Mouse (Mus musculus) C2C12 (cell line): ENCODE results near the gene Rpusd2. TPM values are rescaled to one million over a fixed set of nuclear protein-coding genes. Genes with fewer than 3 reads are reported as not detected.

Source experiments
- H3K27me3 ChIP-seq: one replicate; pipeline ENCODE4 v1.6.1; 2011; ENCODE audit not compliant: control insufficient read depth, insufficient read depth, insufficient read length
- H3K36me3 ChIP-seq: one replicate; pipeline ENCODE4 v1.6.1; 2011; ENCODE audit not compliant: control insufficient read depth, insufficient read depth
- H3K4me3 ChIP-seq: one replicate; pipeline ENCODE4 v1.5.1; 2011; ENCODE audit warnings: mild to moderate bottlenecking, control low read depth; ENCODE audit not compliant: poor library complexity, insufficient read depth, severe bottlenecking
- H3K79me2 ChIP-seq: one replicate; pipeline ENCODE4 v1.6.1; 2011; ENCODE audit not compliant: control insufficient read depth, insufficient read depth
- H3K79me3 ChIP-seq: one replicate; pipeline ENCODE4 v1.6.1; 2011; ENCODE audit warnings: low read depth, control low read depth
- H3ac ChIP-seq: one replicate; pipeline ENCODE3; 2011; ENCODE audit warnings: low read depth; ENCODE audit not compliant: control insufficient read depth, insufficient read length
- CEBPB ChIP-seq: IDR thresholded peaks from one replicate; pipeline ENCODE4 v1.6.1; 2011; ENCODE audit warnings: low read depth, mild to moderate bottlenecking, control low read depth, moderate library complexity
- CTCF ChIP-seq: IDR thresholded peaks from one replicate; pipeline ENCODE4 v1.5.1; 2011; ENCODE audit not compliant: control insufficient read depth, insufficient read depth, insufficient read length
- FOSL1 ChIP-seq: IDR thresholded peaks from one replicate; pipeline ENCODE4 v1.8.0; 2011; ENCODE audit warnings: mild to moderate bottlenecking, low read length; ENCODE audit not compliant: poor library complexity, insufficient read depth, severe bottlenecking
- MAX ChIP-seq: IDR thresholded peaks from one replicate; pipeline ENCODE4 v1.6.1; 2011; ENCODE audit warnings: mild to moderate bottlenecking, control low read depth
- MYOD1 ChIP-seq: IDR thresholded peaks from one replicate; pipeline ENCODE4 v1.6.1; 2011; ENCODE audit warnings: low read depth; ENCODE audit not compliant: control insufficient read depth, insufficient read length
- MYOG ChIP-seq: IDR thresholded peaks from one replicate; pipeline ENCODE4 v1.6.1; 2011; ENCODE audit not compliant: control insufficient read depth, insufficient read length; ENCODE audit errors: extremely low read depth
- USF1 ChIP-seq: IDR thresholded peaks from one replicate; pipeline ENCODE4 v1.6.1; 2011; ENCODE audit warnings: low read depth, mild to moderate bottlenecking, control low read depth, moderate library complexity
- polyA plus RNA-seq: library from polyadenylated mRNA; unstranded; fragments of >200 nt; fragmentation: generic; extraction: Trizol; gene quantifications from one replicate; pipeline ENCODE4 v1.2.1, GENCODE M21; 2012; ENCODE audit warnings: missing spikeins

The Rpusd2 gene
- polyA plus RNA-seq, 1 experiment: 4.2 TPM

- Histone ChIP-seq H3K79me3 (peaks cover 2% of the 10 kb centered on the region), H3K36me3 (peaks cover 75% of the 10 kb centered on the region), H3K4me3 (no peak overlapping the region), H3K27me3 (no peaks in the 10 kb centered on the region), H3K79me2 (no peaks in the 10 kb centered on the region), H3ac (no peak overlapping the region)
- TF ChIP-seq MYOD1 (no peak), FOSL1 (no peak), USF1 (no peak), CEBPB (no peak), CTCF (no peak), MAX (no peak), MYOG (no peak)
Observed at GRCm38 (mm10) chr2:119072397-119072796, 37.8 kb downstream of the Rpusd2 start.

GRCm38 (mm10) chr2:119086156-119086555 is 51.6 kb downstream of the Rpusd2 start:
- no peaks in the 10 kb centered on the region for H3K79me2 ChIP-seq

More at GRCm38 (mm10) chr2:119086156-119086555, 51.6 kb downstream of the Rpusd2 start:
- H3K79me3 ChIP-seq: no peaks in the 10 kb centered on the region
- no peak for TF ChIP-seq MYOD1
- TF ChIP-seq USF1: no peak
- no peak for TF ChIP-seq MAX
- TF ChIP-seq CTCF: no peak
- TF ChIP-seq FOSL1: no peak
- TF ChIP-seq MYOG: no peak
- no peaks in the 10 kb centered on the region for H3K27me3 ChIP-seq
- H3K4me3 ChIP-seq: no peak overlapping the region
- H3K36me3 ChIP-seq: peaks cover 65% of the 10 kb centered on the region
- H3ac ChIP-seq: no peak overlapping the region

Other genes starting within 250 kb of the Rpusd2 start
- 76.0 TPM for gene Knstrn, start 220.8 kb upstream of the Rpusd2 start, polyA plus RNA-seq
- gene Ivd, start 172.8 kb upstream of the Rpusd2 start, polyA plus RNA-seq: 15.2 TPM
- 8.6 TPM for gene Bahd1, start 134.4 kb upstream of the Rpusd2 start, polyA plus RNA-seq
- 21.3 TPM for gene Chst14, start 108.3 kb upstream of the Rpusd2 start, polyA plus RNA-seq
- gene Ccdc32, start 5.4 kb upstream of the Rpusd2 start, polyA plus RNA-seq: 9.3 TPM
- gene Knl1, start 12.3 kb downstream of the Rpusd2 start, polyA plus RNA-seq: 3.2 TPM
- gene Rad51, start 78.0 kb downstream of the Rpusd2 start, polyA plus RNA-seq: 28.6 TPM
- 21.8 TPM for gene Rmdn3, start 122.2 kb downstream of the Rpusd2 start, polyA plus RNA-seq
- gene Gchfr, start 133.0 kb downstream of the Rpusd2 start, polyA plus RNA-seq: 80.5 TPM
- 1.5 TPM for gene Gm14137, start 139.7 kb downstream of the Rpusd2 start, polyA plus RNA-seq
- 27.1 TPM for gene Zfyve19, start 173.8 kb downstream of the Rpusd2 start, polyA plus RNA-seq
- gene Dnajc17, start 174.0 kb downstream of the Rpusd2 start, polyA plus RNA-seq: 12.3 TPM
- 0.12 TPM for gene Ppp1r14d, start 195.1 kb downstream of the Rpusd2 start, polyA plus RNA-seq
- gene Spint1, start 202.6 kb downstream of the Rpusd2 start, polyA plus RNA-seq: 0.82 TPM
- gene Rhov, start 236.5 kb downstream of the Rpusd2 start, polyA plus RNA-seq: 0.55 TPM